Mouse (Mus musculus) testis, adult 2 months (tissue): ENCODE results near the gene Mybpc3.

Experiments used
- CTCF ChIP-seq: fragments of 200-500 bp; IDR thresholded peaks from 2 replicates; pipeline ENCODE4 v1.5.1; 2012; ENCODE audit warnings: low read depth, mild to moderate bottlenecking, inconsistent platforms, low read length, moderate library complexity; ENCODE audit not compliant: control insufficient read depth, insufficient read depth, insufficient replicate concordance
- POLR2A ChIP-seq: fragments of 200-500 bp; IDR thresholded peaks from 2 replicates; pipeline ENCODE4 v1.6.1; 2012; ENCODE audit warnings: low read depth, mild to moderate bottlenecking, inconsistent platforms, low read length, moderate library complexity; ENCODE audit not compliant: control insufficient read depth

- TF ChIP-seq CTCF, result no peak
- TF ChIP-seq POLR2A, result no peak
These were observed 9.8 kb upstream of the Mybpc3 start for GRCm38 (mm10) chr2:91108156-91108555.
